Mouse (Mus musculus) right cerebral cortex, postnatal 36 days (tissue): ENCODE measurements around the gene Tnfsf11.

Source experiments
- DNase-seq, 2 experiments: peaks; one replicate each; pipeline ENCODE4 v3.0.0; 2022; ENCODE audit warnings: low spot score in 2 of 2, mixed read lengths in 1 of 2

Tnfsf11 gene

DNA sequence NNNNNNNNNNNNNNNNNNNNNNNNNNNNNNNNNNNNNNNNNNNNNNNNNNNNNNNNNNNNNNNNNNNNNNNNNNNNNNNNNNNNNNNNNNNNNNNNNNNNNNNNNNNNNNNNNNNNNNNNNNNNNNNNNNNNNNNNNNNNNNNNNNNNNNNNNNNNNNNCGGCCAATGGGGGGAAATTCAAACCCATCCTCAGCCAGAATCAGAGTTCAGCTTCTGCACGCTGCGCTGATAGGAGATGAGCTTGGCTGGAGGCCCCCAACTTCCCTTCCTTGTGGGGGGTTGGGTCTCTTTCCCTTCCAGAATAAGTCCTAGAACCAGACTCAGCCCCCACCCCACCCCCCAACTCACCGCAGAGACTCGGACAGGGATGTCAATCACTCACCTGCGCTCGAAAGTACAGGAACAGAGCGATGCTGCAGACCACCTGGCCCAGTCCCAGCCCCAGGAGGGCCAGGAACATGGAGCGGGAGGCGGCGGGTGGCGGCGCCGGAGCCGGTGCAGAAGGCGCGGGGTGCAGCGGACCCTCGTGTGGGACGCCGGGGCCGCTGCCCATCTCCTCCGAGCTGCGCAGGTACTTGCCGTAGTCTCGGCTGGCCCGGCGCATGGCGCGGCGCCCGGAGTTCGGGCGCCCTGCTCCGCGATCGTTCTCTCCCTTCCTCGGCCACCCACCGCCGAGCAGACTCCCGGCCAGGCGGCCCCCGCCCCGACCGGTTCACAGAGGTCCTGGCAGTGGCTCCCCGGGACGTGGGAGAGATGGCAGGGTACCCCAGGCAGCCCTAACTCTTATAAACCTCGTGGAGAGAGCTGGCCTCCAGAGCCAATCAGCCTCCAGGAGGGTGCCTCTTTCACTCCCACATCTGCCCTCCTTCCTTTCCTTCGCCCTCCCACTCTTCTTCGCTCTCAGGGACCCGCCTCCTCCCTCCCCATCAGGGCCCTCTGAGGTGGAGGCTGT lies at the start of gene Tnfsf11:
TSS of gene Tnfsf11 (minus strand) at position 758 of the 952 bp plus-strand sequence.
- DNase-seq: no peak

DNA sequence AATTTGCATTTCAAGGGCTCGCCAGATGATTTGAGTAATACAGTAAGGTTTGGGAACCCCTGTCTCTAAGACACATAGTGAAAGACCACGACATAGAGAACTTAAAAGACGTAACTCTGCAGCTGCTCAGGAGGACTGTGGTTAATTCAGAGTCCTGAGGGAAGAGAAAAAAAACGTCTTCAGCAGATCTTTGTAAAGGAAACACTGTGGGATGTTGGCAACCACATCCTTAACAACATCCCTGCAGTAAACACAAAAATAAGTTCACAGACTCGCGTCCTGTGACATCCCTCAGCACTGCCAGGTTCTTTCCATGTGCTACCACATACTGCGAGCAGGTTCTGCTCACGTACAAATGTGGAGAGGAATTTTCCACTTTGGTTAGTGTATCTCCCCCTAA lies 48.9 kb upstream of the Tnfsf11 start:
- DNase-seq: no peak

DNA sequence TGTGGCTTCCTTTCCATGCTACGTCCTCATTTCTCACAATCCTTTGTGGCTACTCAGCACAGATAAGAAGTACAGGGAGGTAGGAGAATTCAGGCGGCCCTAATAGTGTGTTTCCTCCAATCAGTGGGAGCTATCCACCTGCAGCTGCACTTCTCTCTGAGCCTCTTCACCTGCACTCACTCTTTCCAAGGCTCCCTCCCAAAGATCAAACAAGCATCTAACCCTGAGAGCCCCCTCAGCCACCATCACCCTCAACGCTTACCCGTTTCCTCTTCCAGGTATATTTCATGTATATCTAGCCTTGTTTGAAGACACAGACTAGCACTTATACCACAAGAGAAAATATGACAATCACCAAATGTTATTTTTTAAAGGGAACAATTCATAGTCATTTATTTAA lies 47.5 kb upstream of the Tnfsf11 start:
- DNase-seq: no peak

DNA sequence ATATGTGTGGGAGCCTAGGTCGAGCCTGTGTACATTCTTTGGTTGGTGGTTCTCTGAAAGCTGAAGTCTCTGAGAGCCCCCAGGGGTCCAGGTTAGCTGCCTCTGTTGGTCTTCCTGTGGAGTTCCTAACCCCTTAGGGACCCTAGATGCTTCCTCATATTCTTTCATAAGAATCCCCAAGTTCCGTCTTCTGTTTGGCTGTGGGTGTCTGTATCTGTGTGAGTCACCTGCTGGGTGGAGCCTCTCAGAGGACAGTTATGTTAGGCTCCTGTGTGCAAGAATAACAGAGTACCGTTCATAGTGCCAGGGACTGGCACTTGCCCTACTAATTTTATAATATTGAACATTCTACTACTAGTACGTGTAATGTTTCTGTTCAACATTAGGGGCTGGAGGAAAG lies 45.0 kb upstream of the Tnfsf11 start:
- no peak for DNase-seq

DNA sequence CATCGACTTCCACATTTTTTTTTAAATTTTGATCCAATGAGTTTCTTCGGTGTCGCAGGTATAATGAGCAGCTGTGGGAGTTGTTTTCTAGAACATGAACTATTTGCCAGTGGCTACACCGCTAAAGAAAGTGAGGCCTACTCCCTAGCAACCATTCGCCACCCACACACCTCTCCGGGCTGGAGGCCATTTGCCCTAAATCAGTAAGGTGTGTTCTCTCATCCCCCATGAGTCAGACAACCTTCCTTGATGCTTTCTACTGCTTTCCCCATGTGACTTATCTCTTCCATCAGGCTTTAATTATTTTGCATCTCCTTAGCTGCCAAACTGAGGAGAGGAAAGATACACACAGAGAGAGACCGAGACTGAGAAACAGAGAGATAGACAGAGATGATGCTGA lies 43.7 kb upstream of the Tnfsf11 start:
- no peak for DNase-seq

DNA sequence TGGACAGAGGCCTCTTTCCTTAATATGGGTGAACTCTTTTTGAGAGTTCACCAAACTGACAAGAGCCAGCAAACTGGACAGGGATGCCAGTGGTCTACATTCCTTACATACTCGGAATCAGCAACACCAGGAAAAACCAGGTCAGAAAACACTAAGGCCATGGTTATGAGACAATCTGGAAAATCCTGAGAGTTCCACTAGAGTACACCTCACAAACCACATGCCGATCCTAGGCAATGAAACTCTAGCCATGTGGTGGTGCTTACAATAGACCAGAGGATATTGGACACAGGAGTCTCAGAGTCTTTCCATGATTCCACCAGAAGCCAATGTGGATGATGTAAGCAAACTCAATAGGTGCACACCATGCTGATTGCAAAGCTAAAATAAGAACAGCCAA lies 39.9 kb upstream of the Tnfsf11 start:
- DNase-seq: no peak

DNA sequence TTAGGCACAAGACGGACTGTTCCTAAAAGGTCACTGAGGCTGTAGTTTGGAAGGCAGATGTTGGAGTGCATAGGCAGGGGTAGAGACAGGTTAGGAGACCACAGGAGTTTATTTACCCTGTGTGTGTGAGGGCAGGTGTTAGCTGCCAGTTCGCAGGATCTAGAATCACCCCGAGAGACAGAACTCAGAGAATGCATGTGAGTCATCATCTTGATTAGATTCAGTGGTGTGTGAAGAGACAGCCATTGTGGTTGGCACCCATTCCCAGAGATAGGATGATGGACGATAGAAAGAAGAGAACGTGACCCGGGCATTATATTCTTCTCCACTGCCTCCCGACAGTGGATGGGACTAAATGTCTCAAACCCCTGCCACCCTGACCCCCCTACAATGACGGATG lies 35.2 kb upstream of the Tnfsf11 start:
- no peak for DNase-seq

DNA sequence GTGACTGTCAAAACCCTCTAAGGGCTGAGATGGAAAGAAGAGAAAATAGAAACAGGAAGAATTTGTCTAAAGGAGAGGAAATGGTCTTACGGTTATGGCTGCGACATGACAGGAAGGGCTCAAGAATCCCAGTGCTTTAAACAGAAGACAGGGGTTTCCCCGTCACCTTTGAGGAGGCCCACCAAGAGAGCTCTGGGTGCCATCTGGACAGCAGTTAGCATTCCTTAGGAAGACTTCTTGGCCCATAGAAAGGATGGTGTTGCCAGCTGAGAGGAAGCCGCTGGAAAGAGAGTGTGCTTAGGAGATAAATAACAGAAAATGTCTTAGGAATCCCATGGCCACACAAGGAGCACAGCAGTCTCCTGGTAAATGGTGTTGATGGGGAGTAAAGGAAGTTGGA lies 34.3 kb upstream of the Tnfsf11 start:
- no peak for DNase-seq

DNA sequence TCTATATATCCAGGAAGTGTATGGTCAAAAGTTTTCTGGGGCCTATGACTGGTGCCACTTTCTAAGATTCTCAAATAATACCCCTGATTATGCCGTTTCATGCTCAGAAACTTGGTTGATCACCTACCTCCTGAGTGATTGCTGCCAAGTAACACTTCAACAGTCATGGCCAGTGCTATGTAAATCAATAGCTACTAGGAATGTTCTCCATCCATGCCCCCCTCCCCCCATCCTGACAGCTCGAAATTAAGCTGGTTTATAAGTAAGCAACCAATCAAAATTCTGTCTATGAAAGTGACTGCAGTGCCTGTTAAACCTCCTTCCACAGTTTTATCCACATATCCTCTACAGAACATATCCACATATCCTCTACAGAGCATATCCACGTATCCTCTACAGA lies 25.5 kb upstream of the Tnfsf11 start:
- no peak for DNase-seq

DNA sequence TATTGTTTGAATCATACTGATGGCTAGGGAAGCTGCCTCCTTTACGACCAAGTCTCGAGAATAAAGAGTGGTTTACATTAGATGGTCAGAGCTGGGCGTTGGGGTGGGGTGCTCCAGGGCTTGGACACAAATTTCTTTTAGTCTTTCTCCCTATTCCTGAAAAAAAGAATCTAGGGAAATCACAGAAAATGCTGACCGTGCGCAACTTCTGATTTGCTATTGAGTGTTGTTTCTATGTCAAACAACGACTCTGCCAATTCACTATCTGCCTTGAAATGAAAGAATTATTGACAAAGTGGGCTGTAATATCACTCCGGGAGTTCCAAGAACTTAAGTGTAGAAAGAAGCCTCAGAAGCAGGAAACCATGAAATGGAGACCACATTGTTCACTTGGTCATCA lies 23.5 kb upstream of the Tnfsf11 start:
- DNase-seq: no peak

DNA sequence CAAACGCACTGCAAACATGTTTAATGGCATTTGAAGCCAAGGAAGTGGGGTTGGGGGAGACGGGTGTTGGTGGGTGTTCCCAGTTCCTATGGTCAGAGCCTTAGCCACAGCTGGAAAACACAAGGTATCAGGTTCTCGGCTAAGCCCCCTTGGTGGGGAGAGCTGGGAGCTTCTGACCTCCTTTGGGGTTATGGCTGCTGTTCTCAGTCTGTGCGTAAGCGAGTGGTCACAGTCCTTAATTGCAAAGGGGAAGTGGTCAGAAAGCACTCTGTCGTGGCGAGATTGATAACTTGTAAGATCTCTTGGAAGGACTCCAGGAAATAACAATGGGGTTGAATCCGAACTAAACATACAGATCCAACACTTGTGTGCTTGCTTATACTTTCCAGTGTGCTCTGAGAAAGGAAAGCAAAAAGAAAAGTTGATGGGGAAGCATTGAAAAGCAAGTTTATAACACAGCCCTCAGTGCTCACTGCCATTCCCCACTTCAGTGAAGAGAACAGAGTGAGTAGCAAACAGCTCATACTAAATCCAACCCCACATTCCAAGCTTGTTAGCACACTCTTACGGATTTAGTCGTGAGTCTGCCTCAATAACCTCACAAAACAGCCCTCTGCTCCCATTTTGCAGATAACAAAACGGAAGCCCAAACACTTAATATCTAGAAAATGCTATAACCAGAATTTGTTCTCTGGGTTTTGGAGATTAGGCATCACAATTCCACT lies 22.9 kb upstream of the Tnfsf11 start:
- no peak for DNase-seq

DNA sequence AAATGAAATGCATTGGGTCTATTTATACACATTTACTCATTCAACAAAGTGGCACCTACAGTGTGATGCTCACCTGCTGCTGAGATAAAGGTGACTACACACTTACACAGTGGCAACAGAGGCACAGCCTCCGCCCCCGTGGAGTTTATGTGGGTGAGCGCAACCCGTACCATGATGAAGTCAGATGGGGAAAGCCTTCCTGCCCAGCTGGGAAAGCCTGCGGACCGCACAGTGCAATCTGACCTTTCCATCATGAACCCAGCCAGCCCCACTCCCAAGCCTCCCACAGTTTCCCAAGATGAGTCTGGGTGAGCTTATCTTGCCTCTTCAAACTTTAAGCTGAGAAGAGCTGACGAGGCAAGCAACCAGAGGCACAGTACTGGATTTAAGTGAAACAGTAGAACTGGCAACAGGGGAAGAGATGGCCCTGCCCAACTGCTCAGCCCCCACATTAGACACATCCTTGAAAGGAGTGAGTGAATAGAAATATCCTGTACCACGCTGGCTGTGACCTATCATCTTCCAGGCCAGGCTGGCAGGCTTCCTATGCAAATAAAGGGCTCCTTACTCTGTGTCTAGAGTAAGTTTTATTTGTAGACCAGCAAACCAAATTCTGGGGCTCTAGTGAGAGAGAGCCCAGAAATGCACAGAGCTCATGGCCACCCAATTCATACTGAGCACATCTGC lies 22.1 kb upstream of the Tnfsf11 start:
- no peak for DNase-seq

DNA sequence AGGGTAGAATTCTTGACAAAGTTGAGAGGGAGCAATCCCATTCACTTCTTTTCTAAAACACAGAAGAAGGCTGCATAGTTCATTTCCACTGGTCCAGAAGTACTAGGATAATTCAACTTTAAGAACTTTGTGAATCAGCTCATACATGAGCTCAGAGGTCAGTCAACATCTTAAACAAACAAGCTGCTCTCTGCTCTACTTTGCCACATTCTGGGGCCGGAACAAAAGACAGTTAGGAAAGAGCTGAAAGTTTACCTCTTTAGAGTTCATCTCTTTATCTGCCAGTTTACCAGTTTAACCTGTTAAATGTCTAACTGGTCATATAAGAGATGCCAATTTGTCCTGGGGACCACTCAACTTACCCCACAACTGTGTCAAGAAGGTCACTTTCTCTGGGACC lies 15.5 kb upstream of the Tnfsf11 start:
- no peak for DNase-seq

DNA sequence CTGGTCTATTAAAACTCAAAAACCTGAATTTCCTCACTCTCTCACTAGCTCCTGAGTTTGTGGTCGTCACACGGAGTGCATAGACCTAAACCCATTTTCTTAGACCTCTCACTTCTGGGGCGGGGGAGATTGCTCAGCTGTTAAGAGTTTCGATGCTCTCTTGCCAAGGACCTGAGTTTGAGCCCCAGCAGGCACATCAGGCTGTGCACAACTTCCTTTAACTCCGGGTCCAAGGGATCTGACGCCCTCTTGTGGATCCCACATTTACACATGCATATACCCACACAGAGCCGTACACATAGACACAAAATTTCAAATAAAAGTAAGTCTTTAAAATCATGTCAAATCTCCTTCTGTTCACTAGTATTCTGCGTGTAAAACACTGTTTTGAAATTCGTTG lies 15.1 kb upstream of the Tnfsf11 start:
- DNase-seq: no peak

DNA sequence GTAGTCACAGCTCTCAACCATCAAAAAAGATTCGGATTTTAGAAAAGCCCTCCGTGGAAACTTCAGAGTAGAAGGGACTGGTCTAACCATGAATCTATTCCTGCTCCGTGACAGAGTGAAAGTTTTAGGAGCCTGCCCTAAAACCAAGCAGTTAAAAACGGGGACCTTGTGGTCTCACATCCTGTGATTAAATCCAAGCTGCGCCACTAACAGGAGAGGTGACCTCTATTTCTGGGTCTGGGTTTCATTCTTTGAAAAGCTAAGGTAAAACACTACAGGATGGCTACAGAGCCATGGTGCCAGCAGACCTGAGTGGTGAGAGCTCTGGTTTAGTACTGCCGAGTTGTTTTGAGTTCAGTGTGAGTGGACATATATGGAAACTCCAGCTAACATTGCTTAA lies 12.4 kb upstream of the Tnfsf11 start:
- no peak for DNase-seq

DNA sequence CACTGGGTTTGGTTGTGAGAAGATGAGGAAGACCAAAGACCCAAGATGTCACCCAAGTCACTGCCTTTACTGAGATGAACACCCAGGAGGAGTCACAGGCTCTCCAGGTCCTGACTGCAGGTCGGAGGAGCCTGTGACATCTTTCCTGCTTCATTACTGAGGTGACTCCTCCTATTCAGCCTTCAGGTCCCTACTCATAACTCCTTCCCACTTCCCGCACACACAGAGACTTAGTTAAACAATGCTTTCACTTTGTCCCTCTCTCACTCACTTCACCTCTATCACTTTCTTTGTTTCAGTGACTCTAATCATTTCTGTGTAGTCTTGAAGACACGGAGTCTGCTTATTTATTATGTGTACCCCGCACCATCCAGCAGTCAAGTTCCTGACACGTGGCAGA lies 11.7 kb upstream of the Tnfsf11 start:
- DNase-seq: no peak

DNA sequence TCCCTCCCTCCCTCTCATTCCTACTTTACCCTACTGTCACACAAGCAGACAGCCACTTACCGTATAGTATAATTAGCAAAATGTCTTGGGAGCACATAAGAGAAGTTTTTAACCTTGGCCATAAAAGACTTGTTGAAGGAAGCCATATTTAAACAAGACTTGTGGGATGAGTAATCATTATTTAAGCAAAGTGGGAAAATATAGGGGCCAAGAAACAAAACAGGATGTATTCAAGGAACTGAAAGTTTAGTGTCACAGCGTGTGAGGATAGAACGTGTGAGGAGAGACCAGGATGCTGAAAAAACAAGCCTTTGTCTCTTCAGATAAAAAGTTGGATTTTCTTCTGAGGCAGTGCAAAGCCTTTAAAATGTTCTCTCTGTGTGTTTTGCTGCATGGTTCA lies 11.2 kb upstream of the Tnfsf11 start:
- no peak for DNase-seq

DNA sequence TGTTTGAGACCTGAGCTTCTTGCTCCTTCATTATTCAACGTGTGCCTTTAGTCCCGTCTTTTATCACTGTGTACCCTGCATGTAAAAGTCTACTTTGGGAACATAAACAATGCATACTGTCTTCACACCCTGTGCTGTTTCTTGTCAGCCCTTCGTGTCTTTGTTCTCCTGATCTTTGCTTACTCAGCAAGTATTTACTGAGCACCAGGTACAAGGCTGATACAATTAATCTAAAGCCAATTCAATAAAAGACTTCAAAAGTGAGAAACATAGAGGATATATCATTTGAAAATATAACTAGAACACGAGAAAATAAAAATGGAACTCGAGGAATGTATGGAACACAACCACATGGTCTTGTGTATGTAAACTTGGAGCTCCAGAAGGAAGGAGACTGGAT lies 9.8 kb upstream of the Tnfsf11 start:
- no peak for DNase-seq

DNA sequence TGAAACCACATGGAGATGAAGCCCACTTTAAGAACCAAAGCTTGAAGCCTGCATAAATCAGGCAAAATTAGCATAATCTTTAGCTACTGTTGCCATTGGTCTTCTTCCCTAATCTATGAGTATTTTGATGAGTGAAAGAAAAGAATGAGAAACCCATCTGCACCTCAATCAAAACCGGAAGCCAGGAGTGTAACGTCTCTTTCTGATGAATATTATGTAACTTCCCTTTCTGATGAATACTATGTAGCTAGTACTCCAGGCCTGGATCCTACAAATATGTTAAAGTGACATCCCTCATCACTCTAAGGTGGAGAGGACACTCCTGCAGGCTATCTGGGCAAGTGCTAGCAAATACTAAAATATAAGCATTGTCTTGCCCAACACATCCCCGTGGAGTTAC lies 6.9 kb downstream of the Tnfsf11 start:
- no peak for DNase-seq

DNA sequence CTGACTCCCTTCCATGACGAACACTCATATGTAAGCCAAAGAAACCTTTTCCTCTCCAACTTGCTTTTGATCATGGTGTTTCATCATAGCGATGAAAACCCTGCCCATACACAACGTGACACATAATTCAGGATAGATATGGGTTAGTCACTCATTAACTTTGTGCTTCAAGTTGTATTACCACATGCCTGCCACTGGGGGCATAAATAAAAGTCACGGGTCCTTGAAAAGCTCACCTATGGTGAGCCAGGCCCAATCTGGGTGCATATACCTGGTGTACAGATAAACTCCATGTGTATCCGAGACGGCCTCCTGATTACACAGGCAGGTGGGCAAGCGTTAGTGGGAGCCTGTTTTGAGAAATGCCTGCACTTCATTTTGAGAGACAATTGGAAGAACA lies 15.2 kb downstream of the Tnfsf11 start:
- no peak for DNase-seq

DNA sequence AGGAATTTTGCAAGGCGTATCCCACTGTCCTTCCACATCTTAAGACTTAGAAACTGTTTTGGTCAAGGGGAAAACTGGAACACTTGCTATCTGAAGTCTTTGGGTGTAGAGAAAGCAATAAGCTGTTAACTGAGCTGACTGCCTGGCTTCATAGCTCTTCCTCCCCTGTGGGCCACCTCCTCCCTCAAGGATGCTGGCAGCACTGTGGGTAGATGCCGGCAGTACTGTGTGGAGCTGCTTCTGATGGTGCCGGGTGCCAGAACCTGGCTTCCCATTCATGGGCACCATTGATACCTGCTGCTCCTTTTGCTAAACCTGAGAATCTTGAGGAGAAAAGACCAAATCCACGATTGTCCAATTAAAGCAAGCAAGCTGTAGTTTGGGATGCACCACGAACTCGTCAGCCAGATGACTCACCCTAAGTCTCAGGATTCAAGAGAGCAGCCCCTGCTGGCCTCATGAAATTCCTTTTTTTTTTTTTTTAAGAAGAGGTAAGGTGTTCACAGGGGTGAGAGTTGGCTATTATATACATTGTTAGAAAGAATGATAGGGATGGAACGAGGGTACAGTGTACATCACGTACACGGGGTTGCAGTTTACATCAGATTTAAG lies 17.8 kb downstream of the Tnfsf11 start:
- no peak for DNase-seq

DNA sequence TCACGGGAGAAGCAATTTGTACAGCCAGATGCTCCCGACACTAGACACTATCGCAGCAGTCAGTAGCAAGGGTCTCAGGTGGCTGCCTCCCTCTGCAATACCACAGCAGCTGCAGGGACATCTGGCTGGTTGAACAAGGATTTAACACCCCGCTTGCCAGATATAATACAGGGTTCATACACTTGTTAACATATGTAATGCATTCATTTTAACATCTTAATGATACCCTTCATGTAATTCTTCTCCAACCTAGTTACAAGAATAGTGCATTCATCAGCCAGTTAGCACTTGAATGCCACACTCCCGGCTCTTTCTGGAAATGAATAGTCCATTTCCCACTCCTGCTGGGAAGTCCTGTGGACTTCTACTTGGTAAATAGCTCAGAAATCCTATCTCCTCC lies 18.9 kb downstream of the Tnfsf11 start:
- DNase-seq: no peak
